Mouse (Mus musculus) liver, adult 2 months (tissue): ENCODE results near the gene Haghl.

Source experiments
- CTCF ChIP-seq: fragments of 200-500 bp; IDR thresholded peaks from 2 replicates; pipeline ENCODE4 v1.5.1; 2011; ENCODE audit warnings: low read depth, low read length, control low read depth
- POLR2A ChIP-seq: fragments of 200-500 bp; IDR thresholded peaks from 2 replicates; pipeline ENCODE4 v1.6.1; 2011; ENCODE audit warnings: low read length, control low read depth; ENCODE audit not compliant: insufficient read depth; ENCODE audit errors: extremely low read depth

DNA sequence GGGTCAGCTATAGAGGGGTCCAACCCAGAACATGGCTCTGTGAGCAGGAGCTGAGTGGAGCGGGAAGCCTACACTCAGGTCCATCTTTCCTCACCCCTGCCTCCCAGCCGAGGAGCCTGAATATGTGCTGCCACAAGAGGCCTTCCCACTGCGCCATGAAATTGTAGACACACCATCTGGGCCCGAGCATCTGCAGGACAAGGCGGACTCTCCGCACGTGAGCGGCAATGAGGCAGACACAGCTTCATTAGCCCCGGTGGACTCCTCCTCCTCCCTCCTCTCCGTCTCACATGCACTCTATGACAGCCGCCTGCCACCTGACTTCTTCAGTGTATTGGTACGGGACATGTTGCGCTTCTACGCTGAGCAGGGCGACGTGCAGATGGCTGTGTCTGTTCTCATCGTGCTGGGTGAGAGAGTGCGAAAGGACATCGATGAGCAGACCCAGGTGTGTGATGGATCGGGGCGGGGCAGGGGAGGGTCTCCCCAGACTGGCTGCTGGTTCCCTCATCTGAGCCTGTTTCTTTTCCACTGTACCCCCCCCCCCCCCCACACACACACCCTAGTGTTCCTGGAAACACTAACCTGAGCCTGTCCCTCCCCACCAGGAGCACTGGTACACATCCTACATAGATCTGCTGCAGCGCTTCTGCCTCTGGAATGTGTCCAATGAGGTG lies 42.2 kb upstream of the Haghl start:
- TF ChIP-seq CTCF (no peak), POLR2A (no peak)
